In genomic region chr17:4913001-4913400, GRCm38 (mm10) we compare ENCODE assay signal across 22 mouse cellular contexts.
"Had no signal": no experiment of that assay in that cellular context is flagged by ENCODE, and none has a peak within 500 bp of the region (broad histone marks: within the 10 kb centered on the region; RNA-seq: fewer than 3 reads in every experiment).

No protein-coding gene starts in this region.

- H3K9me3 ChIP-seq: heart, embryonic 10.5 days; heart, embryonic 12.5 days; hindbrain, embryonic 10.5 days; hindbrain, embryonic 12.5 days; limb, embryonic 12.5 days; liver, embryonic 13.5 days had no signal

- H3K4me1 ChIP-seq: heart, embryonic 10.5 days; limb, embryonic 12.5 days had no signal

- H3K9ac ChIP-seq: heart, embryonic 12.5 days; hindbrain, embryonic 12.5 days; hindbrain, embryonic 14.5 days; limb, embryonic 12.5 days; liver, embryonic 13.5 days had no signal

- ATAC-seq: hindbrain, embryonic 16.5 days; inflammation-experienced regulatory T-cells, adult 6 months; intestine, embryonic 16.5 days had no signal

- DNase-seq: gastrocnemius, postnatal 10 days; gastrocnemius, postnatal 25 days; heart, postnatal 10 days; kidney, adult 18-20 months; kidney, adult 8-10 months; kidney, postnatal 10 days; kidney, postnatal 25 days; kidney, postnatal 4 days; liver; liver, embryonic 13.5 days had no signal

- H3K27ac ChIP-seq: heart, embryonic 10.5 days; hindbrain, embryonic 10.5 days; hindbrain, embryonic 12.5 days; hindbrain, embryonic 14.5 days; layer of hippocampus, adult 2 months; left cerebral cortex, adult 2 months; limb, embryonic 12.5 days; liver, embryonic 13.5 days had no signal

- H3K36me3 ChIP-seq: heart, embryonic 10.5 days; heart, embryonic 12.5 days; hindbrain, embryonic 10.5 days; hindbrain, embryonic 12.5 days; limb, embryonic 12.5 days; liver, embryonic 13.5 days had no signal

- H3K27me3 ChIP-seq: heart, embryonic 12.5 days; hindbrain, embryonic 12.5 days; limb, embryonic 12.5 days had no signal

- H3K4me2 ChIP-seq: heart, embryonic 12.5 days; hindbrain, embryonic 12.5 days; hindbrain, embryonic 14.5 days; limb, embryonic 12.5 days; liver, embryonic 11.5 days; liver, embryonic 13.5 days had no signal

- H3K4me3 ChIP-seq: heart, embryonic 10.5 days; heart, embryonic 12.5 days; hindbrain, embryonic 10.5 days; hindbrain, embryonic 12.5 days; layer of hippocampus, adult 2 months; left cerebral cortex, adult 2 months; limb, embryonic 12.5 days; liver, embryonic 13.5 days had no signal
